Mouse (Mus musculus) small intestine, adult 2 months (tissue): ENCODE data around the gene Tti1.

Source experiments
- CTCF ChIP-seq: fragments of 200-500 bp; IDR thresholded peaks from 2 replicates; pipeline ENCODE4 v1.5.1; 2012; ENCODE audit warnings: low read depth, mild to moderate bottlenecking, control low read depth, inconsistent platforms, low read length, moderate library complexity, mixed read lengths; ENCODE audit not compliant: insufficient replicate concordance, insufficient read length; ENCODE audit errors: extremely low read depth
- POLR2A ChIP-seq: fragments of 200-500 bp; IDR thresholded peaks from 2 replicates; pipeline ENCODE4 v1.6.1; 2012; ENCODE audit warnings: low read depth, mild to moderate bottlenecking, control low read depth, inconsistent platforms, low read length, moderate library complexity

DNA sequence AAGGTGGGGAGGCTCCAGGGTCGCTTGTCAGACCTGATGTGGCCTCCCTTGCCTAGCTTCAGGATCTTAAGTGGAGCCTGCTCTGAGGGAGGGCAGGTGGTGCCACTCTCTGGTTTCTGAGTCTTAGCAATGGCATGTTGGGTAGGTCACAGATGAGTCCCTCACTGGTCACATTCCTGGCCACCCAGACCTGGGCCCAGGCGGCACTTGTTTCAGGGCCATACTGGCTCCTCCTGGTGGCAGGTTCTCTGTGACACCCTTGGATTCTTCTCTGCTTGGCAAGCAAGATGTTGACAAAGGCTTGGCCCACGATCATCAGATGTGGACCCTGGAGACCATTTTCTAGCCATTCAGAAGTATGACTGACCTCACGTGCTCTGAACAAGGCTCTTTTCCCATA, 95.6 kb downstream of the Tti1 start:
- peak; percentile 14; the same call in 1 of the 2 replicates for TF ChIP-seq CTCF
- no peak for TF ChIP-seq POLR2A
